Mouse (Mus musculus) CH12.LX (cell line): ENCODE data around the gene Fxyd7. TPM values are rescaled to one million over a fixed set of nuclear protein-coding genes. Genes with fewer than 3 reads are reported as not detected.

Experiments
- DNase-seq: peaks from one replicate; pipeline ENCODE4 v3.0.0-alpha.2; 2013; ENCODE audit errors: extremely low read depth
- H3K27ac ChIP-seq: 2 replicates; pipeline ENCODE4 v1.5.1; 2012; ENCODE audit warnings: low read depth, mild to moderate bottlenecking, control low read depth, moderate library complexity; ENCODE audit not compliant: insufficient read depth
- H3K27me3 ChIP-seq: replicated peaks from 2 replicates; pipeline ENCODE3; 2012; ENCODE audit warnings: inconsistent platforms
- H3K36me3 ChIP-seq, 2 experiments: replicated peaks in 1 of 2; 2 replicates each; pipeline versions ENCODE3 to v1.6.1; 2012; ENCODE audit warnings: inconsistent platforms in 1 of 2, low read length in 1 of 2, mild to moderate bottlenecking in 1 of 2, mixed read lengths in 1 of 2, moderate library complexity in 1 of 2; ENCODE audit not compliant: control insufficient read depth in 1 of 2, insufficient read depth in 1 of 2
- H3K4me1 ChIP-seq, 2 experiments: 2 replicates each; pipeline ENCODE4 v1.6.1; 2012; ENCODE audit warnings: inconsistent platforms in 1 of 2, moderate library complexity in 1 of 2; ENCODE audit not compliant: insufficient read depth in 2 of 2, control insufficient read depth in 1 of 2
- H3K4me2 ChIP-seq: 2 replicates; pipeline ENCODE4 v1.6.1; 2012; ENCODE audit warnings: low read depth, mild to moderate bottlenecking, control low read depth; ENCODE audit not compliant: poor library complexity, insufficient read depth, severe bottlenecking
- H3K4me3 ChIP-seq, 3 experiments: fragments of 150-350 bp in 1 of 3; sonication (generic) in 1 of 3; replicated peaks in 1 of 3; 2 replicates each; pipeline versions ENCODE3 to v1.5.1; 2011 to 2012; ENCODE audit warnings: low read depth in 2 of 3, low read length in 2 of 3, mild to moderate bottlenecking in 2 of 3, moderate library complexity in 2 of 3, control low read depth in 1 of 3, improper control_type of control experiment in 1 of 3, inconsistent platforms in 1 of 3, mixed read lengths in 1 of 3; ENCODE audit not compliant: poor library complexity in 1 of 3
- H3K79me2 ChIP-seq: replicated peaks from 2 replicates; pipeline ENCODE4 v1.6.1; 2012; ENCODE audit warnings: mild to moderate bottlenecking, moderate library complexity; ENCODE audit not compliant: control insufficient read depth, poor library complexity, insufficient read depth, severe bottlenecking; ENCODE audit errors: extremely low read depth
- H3K9ac ChIP-seq: 2 replicates; pipeline ENCODE4 v1.6.1; 2012; ENCODE audit warnings: low read depth, mild to moderate bottlenecking, control low read depth, moderate library complexity; ENCODE audit not compliant: insufficient read depth
- H3K9me3 ChIP-seq: replicated peaks from 2 replicates; pipeline ENCODE3; 2012; ENCODE audit warnings: low read length, inconsistent platforms, mixed read lengths
- BHLHE40 ChIP-seq: IDR thresholded peaks from 2 replicates; pipeline ENCODE4 v1.6.1; 2011; ENCODE audit warnings: mild to moderate bottlenecking, low read depth, low read length, improper control_type of control experiment
- CHD1 ChIP-seq: IDR thresholded peaks from 2 replicates; pipeline ENCODE4 v1.6.1; 2012; ENCODE audit warnings: low read depth, low read length, improper control_type of control experiment, inconsistent platforms
- CTCF ChIP-seq, 2 experiments: IDR thresholded peaks in 1 of 2; conservative IDR thresholded peaks in 1 of 2; 2 replicates each; pipeline ENCODE4 v1.5.1; 2011 to 2012; ENCODE audit warnings: low read depth in 2 of 2, low read length in 2 of 2, improper control_type of control experiment in 1 of 2, inconsistent platforms in 1 of 2, mild to moderate bottlenecking in 1 of 2, moderate library complexity in 1 of 2
- EP300 ChIP-seq: IDR thresholded peaks from 2 replicates; pipeline ENCODE4 v1.6.1; 2011; ENCODE audit warnings: low read length, improper control_type of control experiment
- ETS1 ChIP-seq: conservative IDR thresholded peaks from 2 replicates; pipeline ENCODE4 v1.6.1; 2012; ENCODE audit warnings: low read depth, mild to moderate bottlenecking, inconsistent platforms, low read length, improper control_type of control experiment, moderate library complexity
- GABPA ChIP-seq: IDR thresholded peaks from 2 replicates; pipeline ENCODE4 v1.6.1; 2012; ENCODE audit warnings: low read depth, low read length, improper control_type of control experiment, inconsistent platforms; ENCODE audit not compliant: insufficient replicate concordance
- IRF4 ChIP-seq: IDR thresholded peaks from 2 replicates; pipeline ENCODE4 v1.6.1; 2014; ENCODE audit warnings: low read depth, mild to moderate bottlenecking, inconsistent platforms, low read length, improper control_type of control experiment
- JUN ChIP-seq: IDR thresholded peaks from 2 replicates; pipeline ENCODE4 v1.6.1; 2011; ENCODE audit warnings: low read depth, mild to moderate bottlenecking, low read length, improper control_type of control experiment, moderate library complexity; ENCODE audit not compliant: insufficient read depth
- KAT2A ChIP-seq: IDR thresholded peaks from 2 replicates; pipeline ENCODE4 v1.6.1; 2012; ENCODE audit warnings: low read length, improper control_type of control experiment, inconsistent platforms; ENCODE audit not compliant: insufficient replicate concordance
- MAX ChIP-seq: IDR thresholded peaks from 2 replicates; pipeline ENCODE4 v1.6.1; 2011; ENCODE audit warnings: low read length, improper control_type of control experiment
- MAZ ChIP-seq: IDR thresholded peaks from 2 replicates; pipeline ENCODE4 v1.6.1; 2012; ENCODE audit warnings: low read depth, mild to moderate bottlenecking, inconsistent platforms, low read length, improper control_type of control experiment, moderate library complexity
- MEF2A ChIP-seq: IDR thresholded peaks from 2 replicates; pipeline ENCODE4 v1.6.1; 2014; ENCODE audit warnings: low read depth, mild to moderate bottlenecking, inconsistent platforms, low read length, improper control_type of control experiment, borderline replicate concordance
- MXI1 ChIP-seq: IDR thresholded peaks from 2 replicates; pipeline ENCODE4 v1.6.1; 2011; ENCODE audit warnings: mild to moderate bottlenecking, low read depth, low read length, improper control_type of control experiment
- MYC ChIP-seq: IDR thresholded peaks from 2 replicates; pipeline ENCODE4 v1.6.1; 2011; ENCODE audit warnings: low read depth, mild to moderate bottlenecking, improper control_type of control experiment, low read length
- NELFE ChIP-seq: IDR thresholded peaks from 2 replicates; pipeline ENCODE4 v1.6.1; 2011; ENCODE audit warnings: low read depth, low read length, improper control_type of control experiment
- NRF1 ChIP-seq: IDR thresholded peaks from 2 replicates; pipeline ENCODE4 v1.6.1; 2014; ENCODE audit warnings: low read depth, mild to moderate bottlenecking, inconsistent platforms, low read length, improper control_type of control experiment, moderate library complexity
- POLR2A ChIP-seq: IDR thresholded peaks from 2 replicates; pipeline ENCODE4 v1.6.1; 2011; ENCODE audit warnings: low read depth, mild to moderate bottlenecking, improper control_type of control experiment, low read length
- RAD21 ChIP-seq: IDR thresholded peaks from 2 replicates; pipeline ENCODE4 v1.6.1; 2011; ENCODE audit warnings: low read depth, mild to moderate bottlenecking, low read length, improper control_type of control experiment, moderate library complexity
- SMC3 ChIP-seq: IDR thresholded peaks from 2 replicates; pipeline ENCODE4 v1.6.1; 2011; ENCODE audit warnings: low read depth, low read length, improper control_type of control experiment
- TBP ChIP-seq: conservative IDR thresholded peaks from 2 replicates; pipeline ENCODE4 v1.6.1; 2011; ENCODE audit warnings: low read depth, low read length, improper control_type of control experiment
- TCF12 ChIP-seq: IDR thresholded peaks from 2 replicates; pipeline ENCODE4 v1.6.1; 2014; ENCODE audit warnings: low read depth, mild to moderate bottlenecking, inconsistent platforms, low read length, improper control_type of control experiment
- UBTF ChIP-seq: IDR thresholded peaks from 2 replicates; pipeline ENCODE4 v1.6.1; 2012; ENCODE audit warnings: low read depth, mild to moderate bottlenecking, inconsistent platforms, low read length, improper control_type of control experiment, moderate library complexity
- USF1 ChIP-seq: IDR thresholded peaks from 2 replicates; pipeline ENCODE4 v1.6.1; 2014; ENCODE audit warnings: low read depth, mild to moderate bottlenecking, inconsistent platforms, low read length, improper control_type of control experiment
- ZMIZ1 ChIP-seq: IDR thresholded peaks from 2 replicates; pipeline ENCODE4 v1.6.1; 2012; ENCODE audit warnings: low read depth, mild to moderate bottlenecking, inconsistent platforms, low read length, improper control_type of control experiment
- ZNF384 ChIP-seq: IDR thresholded peaks from 2 replicates; pipeline ENCODE4 v1.6.1; 2012; ENCODE audit warnings: low read depth, low read length, improper control_type of control experiment, inconsistent platforms
- dilution Hi-C: fragments of 300-500 bp; cut with MboI; formaldehyde crosslinking; loops from 2 replicates; pipeline ENCODE4 v1.14.3; 2020; ENCODE audit warnings: low sequenced_read_pairs; ENCODE audit not compliant: extremely low pct_unique_long_range_greater_than_20kb, extremely low pct_ligation_motif_present
- in situ Hi-C: fragments of 300-500 bp; cut with MboI; formaldehyde crosslinking; loops from 3 replicates; pipeline ENCODE4 v1.14.3; 2019; ENCODE audit warnings: low sequenced_read_pairs, low pct_ligation_motif_present, low pct_unique_long_range_greater_than_20kb, mixed read lengths
- polyA plus RNA-seq: library from polyadenylated mRNA; unstranded; fragments of >175 nt; gene quantifications from 2 replicates; pipeline ENCODE4 v1.2.1, GENCODE M21; 2012; ENCODE audit warnings: low read depth; ENCODE audit not compliant: insufficient read length
- total RNA-seq, 2 experiments: library from RNA; depleted of rRNA; stranded (reverse); fragments of 300-350 nt in 1 of 2; fragments of >200 nt in 1 of 2; gene quantifications; 2 replicates each; pipeline ENCODE4 v1.2.3; 2012 to 2014

The Fxyd7 gene
- total and polyA plus RNA-seq, 3 experiments: not detected

GRCm38 (mm10) chr7:31056448-31056847 lies 5.2 kb upstream of the Fxyd7 start:
- dilution Hi-C loops: no loop called here
- DNase-seq: no peak
- no peaks in the 10 kb centered on the region for H3K36me3 ChIP-seq
- TF ChIP-seq ZMIZ1 (no peak), NELFE (no peak), ZNF384 (no peak), NRF1 (no peak), ETS1 (no peak), JUN (no peak), MEF2A (no peak), CHD1 (no peak), SMC3 (no peak), IRF4 (no peak), MXI1 (no peak), EP300 (no peak), MAX (no peak), UBTF (no peak), TCF12 (no peak), USF1 (no peak), TBP (no peak), GABPA (no peak), KAT2A (no peak), MYC (no peak)
- TF ChIP-seq, all 38 proteins: peak for 0
- no peaks in the 10 kb centered on the region for H3K9me3 ChIP-seq
- H3K4me3 ChIP-seq: no peak overlapping the region
- peaks cover 11 to 21% of the 10 kb centered on the region in 2 experiments for H3K4me1 ChIP-seq
- H3K27ac ChIP-seq: no peak overlapping the region
- H3K4me2 ChIP-seq: no peak overlapping the region
- peaks cover 52% of the 10 kb centered on the region for H3K27me3 ChIP-seq
- H3K79me2 ChIP-seq: no peaks in the 10 kb centered on the region
- H3K9ac ChIP-seq: no peak overlapping the region
- in situ Hi-C loops: no loop called here

GRCm38 (mm10) chr7:31055883-31056282 lies 4.6 kb upstream of the Fxyd7 start:
- in situ Hi-C loops: no loop called here

More at GRCm38 (mm10) chr7:31055883-31056282, 4.6 kb upstream of the Fxyd7 start:
- H3K9me3 ChIP-seq: no peaks in the 10 kb centered on the region
- H3K4me2 ChIP-seq: no peak overlapping the region
- no peak for DNase-seq
- H3K36me3 ChIP-seq: no peaks in the 10 kb centered on the region
- no peak overlapping the region for H3K4me3 ChIP-seq
- no peaks in the 10 kb centered on the region for H3K79me2 ChIP-seq
- H3K27ac ChIP-seq: no peak overlapping the region
- no peak overlapping the region for H3K9ac ChIP-seq
- H3K4me1 ChIP-seq: peaks cover 13 to 24% of the 10 kb centered on the region in 2 experiments
- peaks cover 57% of the 10 kb centered on the region for H3K27me3 ChIP-seq
- dilution Hi-C loops: no loop called here
- no peak for TF ChIP-seq BHLHE40
- no peak for TF ChIP-seq RAD21
- TF ChIP-seq MYC: no peak
- no peak for TF ChIP-seq CTCF (conservative IDR thresholded peaks at IDR 0.05 in 1 of 2, IDR thresholded peaks at IDR 0.05 in 1 of 2; ENCODE audit: low read depth in 2 of 2, low read length in 2 of 2)
- no peak for TF ChIP-seq KAT2A
- no peak for TF ChIP-seq MAZ
- TF ChIP-seq TBP: no peak
- no peak for TF ChIP-seq POLR2A
- TF ChIP-seq MAX: no peak
- TF ChIP-seq NELFE: no peak
